Mouse (Mus musculus) cerebral cortex, adult 2 months (tissue): ENCODE measurements around the gene Lrp5.

Source experiments
- WGBS: fragments of 180-500 bp; shearing (Covaris S2); methylation state at CpG from one replicate; pipeline ENCODE4 v1.1.7; 2018; 5-methylcytosine and 5-hydroxymethylcytosine counted together

Lrp5 gene

DNA sequence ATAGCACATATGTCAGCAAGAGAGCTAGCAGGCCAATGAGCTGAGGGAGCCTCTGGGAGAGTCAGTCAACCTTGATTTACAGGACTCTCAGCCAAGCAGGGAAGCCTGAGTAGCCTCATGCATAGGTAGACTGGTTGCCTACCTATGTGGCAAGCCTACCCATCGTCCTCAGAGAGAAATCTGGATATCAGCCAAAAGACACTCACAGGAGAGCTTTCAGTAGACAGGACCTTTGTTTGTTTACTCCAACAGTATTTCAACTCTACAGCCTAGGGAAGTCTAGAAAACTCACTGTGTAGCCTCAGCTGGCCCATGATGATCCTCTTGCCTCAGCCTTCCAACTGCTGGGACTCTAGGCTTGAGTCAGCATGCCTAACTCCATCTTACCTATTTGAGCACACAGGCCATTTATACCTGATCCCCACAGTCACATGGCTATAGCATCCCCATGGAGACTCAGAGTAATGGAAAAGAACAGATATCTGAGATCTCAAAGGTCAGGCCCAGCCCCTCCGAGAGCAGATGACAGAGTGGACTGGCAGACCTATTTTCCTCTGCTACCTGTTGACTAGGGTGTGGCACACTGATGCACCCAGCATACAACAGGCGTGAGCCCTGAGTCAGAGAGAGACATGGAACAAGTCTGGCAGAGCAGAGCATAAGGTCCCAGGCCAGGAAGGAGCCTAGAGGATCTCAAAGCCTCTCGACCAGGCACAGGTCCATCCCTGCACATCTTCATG lies 73.7 kb downstream of the Lrp5 start:
- WGBS, result 95% methylated on average over 4 of the region's 4 CpGs

DNA sequence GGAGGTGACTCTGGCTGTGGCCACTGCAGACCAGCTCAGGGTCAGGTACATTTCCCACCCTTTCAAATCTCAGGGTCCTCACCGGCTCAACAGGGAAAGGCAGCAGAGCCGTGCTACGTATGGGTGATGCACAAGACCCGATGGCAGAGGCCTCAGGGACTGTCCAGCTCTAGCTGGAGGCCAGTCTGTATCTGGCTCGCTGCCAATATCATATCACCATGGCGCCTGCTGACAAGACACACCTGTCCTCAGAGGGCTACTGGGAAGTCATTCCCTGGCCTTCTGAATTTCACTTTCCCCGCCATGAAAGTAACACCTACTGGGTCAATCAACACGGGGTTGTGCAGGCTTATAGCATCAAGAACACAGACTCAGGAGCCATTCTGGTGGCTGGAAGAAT lies 74.6 kb downstream of the Lrp5 start:
- WGBS, result 93% methylated on average over 8 of the region's 8 CpGs

DNA sequence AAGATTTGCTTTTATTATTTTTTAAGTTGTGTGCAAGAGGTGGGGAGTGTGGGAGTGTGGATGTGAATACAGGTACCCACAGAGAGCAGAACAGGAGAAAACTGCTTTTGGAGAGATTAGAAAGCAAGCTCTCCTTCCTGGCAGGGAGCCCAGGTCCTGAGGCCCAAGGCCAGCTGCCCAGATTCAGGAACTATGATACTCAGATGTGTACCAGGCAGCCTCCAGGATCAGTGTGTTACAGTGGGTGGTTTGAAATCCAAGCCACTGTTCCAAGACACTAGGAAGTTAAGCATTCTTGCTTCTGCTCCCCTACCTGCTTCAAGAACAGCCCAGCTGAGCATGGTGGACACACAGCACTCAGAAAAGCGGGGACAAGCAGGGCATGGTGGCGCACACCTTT lies 75.5 kb downstream of the Lrp5 start:
- WGBS, result 99% methylated on average over 2 of the region's 2 CpGs

DNA sequence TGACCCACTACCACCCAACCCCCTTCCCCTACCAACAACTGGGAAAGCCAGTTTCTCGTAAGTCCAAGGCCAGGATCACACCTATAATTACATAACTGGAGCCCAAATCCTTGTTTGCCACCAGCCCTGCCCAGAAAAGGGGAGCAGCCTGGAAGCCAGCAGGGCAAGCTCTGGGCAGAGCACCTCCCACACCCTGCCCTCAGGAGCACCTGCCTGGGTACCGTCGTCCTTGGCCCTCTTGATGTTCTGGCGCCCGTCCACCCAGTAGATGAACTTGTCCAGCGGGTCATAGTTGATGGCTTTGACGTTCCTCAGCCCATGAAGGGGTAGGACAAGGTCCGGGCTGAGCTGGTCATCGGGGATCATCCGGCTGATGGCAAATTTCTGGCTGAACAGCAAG lies 76.5 kb downstream of the Lrp5 start:
- 90% methylated on average over 10 of the region's 10 CpGs for WGBS

DNA sequence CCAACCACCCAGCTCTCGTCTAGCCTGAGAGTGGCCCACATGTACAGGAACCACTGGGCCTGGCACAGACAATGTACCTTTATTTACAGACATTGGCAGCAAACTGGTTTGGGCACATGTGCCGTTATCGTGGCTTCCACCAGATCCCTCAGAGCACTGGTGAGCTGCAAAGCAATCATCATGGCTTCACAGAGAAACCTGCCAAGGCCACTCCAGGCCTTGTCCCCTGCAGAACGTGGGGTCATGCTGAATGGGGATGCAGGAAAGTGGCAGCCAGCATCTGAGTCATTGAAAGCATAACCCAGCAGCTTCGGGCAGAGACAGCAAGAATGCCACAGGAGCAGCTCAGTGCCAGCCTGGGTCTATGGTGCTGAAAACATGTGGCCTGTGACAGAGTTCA lies 92.0 kb downstream of the Lrp5 start:
- WGBS, result 74% methylated on average over 5 of the region's 5 CpGs

DNA sequence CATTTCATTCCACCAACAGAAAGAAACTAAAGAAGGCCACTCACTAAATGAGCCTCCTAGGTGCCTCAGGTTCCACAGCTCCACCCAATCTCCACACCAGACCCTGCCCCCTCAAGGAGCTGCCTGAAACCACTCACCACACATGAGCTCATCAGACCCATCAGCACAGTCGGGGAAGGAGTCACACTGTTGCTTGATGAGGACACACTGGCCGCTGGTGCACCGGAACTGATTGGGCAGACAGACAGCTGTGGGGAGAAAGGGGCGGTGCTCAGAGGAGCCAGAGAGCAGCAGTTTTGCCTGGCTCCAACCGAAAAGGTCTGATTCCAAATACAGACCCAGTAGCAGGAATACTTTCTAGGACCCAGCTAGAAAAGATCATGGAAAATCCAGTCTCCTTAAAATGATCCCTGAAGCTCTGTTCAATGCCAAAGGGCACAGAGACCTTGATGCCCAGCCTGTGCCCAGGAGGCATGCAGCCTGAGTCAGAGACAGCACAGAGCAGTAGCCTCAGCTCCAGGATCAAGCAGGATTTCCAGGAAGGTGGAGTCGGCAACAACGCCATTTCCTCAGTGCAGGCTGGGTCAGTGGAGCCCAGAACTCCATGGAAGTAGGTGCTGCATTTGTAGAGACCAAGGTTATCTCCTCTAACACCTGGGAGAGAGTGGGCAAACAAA lies 92.8 kb downstream of the Lrp5 start:
- 91% methylated on average over 7 of the region's 7 CpGs for WGBS

DNA sequence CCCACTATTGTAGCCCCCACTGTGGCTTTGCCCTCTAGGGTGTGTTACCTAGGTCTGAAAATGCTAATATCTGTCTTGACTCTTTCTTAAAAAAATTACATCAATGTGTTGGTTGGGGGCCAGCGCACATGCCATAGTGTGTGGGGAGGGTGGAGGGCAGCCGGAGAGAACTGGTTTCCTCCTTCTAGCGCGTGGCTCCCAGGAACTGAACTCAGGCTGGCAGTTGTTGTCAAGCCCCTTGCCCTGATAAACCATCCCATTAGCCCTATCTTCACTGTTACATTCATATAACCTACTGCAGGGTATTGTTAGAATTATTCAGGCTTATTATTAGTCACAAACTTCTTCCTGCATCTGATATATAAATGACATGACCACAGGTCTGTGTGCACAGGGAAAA lies 96.4 kb downstream of the Lrp5 start:
- 98% methylated on average over 4 of the region's 4 CpGs for WGBS

DNA sequence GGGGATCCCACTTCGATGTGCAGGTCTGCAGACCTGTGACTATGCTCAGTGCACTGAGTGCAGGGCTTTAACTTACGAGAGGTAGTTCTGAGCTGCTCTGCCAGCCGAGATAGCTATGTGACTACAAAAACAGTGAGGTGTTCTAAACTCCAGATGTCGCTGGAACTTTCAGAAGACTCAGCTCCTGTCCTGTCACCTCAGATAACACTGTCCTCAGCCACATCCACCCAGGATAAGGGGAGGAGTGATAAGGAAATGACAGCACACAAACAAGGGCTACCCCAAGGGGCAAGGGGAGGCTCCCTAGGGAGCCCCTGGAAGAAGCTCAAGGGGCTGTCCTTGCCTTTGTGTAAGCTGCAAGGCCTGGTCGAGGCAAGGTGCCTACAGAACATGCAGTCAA lies 96.8 kb downstream of the Lrp5 start:
- 89% methylated on average over 5 of the region's 5 CpGs for WGBS

DNA sequence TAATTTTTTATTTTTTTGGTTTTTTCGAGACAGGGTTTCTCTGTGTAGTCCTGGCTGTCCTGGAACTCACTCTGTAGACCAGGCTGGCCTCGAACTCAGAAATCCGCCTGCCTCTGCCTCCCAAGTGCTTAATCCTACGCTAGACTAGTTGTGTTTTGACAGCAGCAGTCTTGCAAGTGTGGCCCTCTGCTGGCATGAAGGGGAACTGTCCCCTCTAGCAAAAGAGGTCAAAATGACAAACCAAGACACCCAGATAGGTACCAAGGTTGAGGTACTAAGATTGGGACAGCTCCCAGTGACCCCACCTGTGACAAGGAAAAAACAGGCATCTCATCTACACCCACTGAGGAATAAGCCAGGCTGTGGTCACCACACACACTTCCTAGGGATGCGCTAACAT lies 98.6 kb downstream of the Lrp5 start:
- WGBS, result 94% methylated on average over 5 of the region's 5 CpGs

DNA sequence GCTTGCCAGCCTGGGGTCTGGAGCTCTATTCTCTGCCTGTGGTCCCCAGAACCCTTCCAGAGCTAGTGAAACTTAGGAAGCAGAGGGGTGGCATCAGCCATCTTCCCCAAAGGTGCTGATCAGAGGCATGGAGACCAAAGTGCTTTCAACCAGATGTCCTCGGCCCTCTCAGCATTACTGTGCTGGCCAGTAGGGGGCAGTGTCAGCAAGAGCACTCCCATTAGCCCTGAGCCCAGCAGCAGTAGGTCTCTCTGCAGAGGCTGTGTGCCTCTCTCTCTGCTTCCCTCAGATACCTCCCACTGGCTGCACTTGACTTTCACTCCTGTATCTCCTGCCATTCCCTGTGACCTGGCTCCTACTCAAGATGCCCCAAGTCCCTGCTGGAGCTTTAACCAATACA lies 99.8 kb downstream of the Lrp5 start:
- 33% methylated on average over 1 of the region's 1 CpGs for WGBS

DNA sequence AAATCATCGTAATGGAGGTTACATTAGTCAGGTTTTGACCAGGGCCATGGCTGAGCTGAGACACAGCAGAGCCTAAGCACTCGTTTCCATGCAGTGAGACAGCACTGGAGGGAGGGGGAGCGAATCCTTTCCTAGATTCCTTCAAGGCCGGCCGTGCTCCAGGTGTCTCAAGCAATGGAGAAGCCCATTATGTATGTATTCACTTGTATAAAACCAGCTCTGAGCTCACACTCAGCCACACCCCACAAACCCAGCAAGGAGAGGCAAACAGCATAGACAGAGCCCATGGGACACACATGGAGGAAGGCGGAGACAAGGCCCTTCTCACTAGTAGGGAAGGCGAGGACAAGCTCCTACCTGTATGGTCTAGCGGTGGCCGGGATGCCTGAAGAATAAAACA lies 100.3 kb downstream of the Lrp5 start:
- 94% methylated on average over 9 of the region's 9 CpGs for WGBS

DNA sequence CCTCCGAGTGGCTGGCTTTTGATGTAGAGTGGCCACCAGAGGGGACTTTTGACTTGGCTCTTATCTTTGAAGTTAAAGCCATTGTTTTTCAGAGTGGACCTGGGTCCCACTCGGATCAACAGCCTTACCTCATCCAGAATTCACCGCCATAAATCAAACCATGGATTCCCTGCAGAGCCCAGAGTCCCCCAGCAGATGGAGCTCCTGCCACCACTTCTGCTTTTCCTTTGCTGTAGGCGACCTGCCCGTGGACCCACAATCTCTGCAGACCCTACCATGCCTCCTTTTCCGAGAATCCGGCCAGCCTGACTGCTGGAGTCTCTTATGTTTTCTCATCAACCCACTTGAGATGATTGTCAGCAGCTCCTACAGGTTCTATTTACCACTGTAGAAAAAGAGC lies 105.0 kb downstream of the Lrp5 start:
- 14% methylated on average over 7 of the region's 7 CpGs for WGBS

DNA sequence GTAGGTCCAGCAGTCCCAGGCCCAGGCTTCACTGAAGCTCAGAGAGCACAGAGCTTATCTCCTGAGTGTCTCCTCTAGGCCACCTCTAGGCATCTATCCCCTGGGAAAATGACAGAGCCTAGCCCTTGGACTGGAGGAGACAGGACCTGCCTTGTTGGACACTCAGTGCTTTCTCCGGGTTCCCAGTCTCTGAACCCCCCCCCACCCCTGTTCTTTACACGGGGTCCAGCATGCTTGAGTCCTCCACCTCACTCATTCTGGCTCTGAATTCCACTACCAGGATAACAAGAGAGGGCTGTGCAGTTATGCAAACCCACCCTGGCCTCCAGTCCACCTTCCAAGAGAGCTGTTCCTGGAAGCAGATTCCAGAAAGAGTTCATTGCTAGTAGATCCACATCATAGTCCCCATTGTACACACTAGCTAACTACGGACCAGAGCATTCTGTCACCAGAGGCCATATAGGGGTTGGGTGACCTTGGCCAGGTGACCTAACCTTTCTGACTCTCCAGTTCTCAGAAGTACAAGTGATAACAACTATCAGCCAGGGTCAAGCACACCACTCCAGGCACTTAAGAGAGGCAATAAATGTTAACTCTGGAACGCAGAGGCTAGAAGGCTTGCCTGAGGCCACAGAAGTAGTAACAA lies 109.0 kb downstream of the Lrp5 start:
- WGBS, result 93% methylated on average over 4 of the region's 4 CpGs

DNA sequence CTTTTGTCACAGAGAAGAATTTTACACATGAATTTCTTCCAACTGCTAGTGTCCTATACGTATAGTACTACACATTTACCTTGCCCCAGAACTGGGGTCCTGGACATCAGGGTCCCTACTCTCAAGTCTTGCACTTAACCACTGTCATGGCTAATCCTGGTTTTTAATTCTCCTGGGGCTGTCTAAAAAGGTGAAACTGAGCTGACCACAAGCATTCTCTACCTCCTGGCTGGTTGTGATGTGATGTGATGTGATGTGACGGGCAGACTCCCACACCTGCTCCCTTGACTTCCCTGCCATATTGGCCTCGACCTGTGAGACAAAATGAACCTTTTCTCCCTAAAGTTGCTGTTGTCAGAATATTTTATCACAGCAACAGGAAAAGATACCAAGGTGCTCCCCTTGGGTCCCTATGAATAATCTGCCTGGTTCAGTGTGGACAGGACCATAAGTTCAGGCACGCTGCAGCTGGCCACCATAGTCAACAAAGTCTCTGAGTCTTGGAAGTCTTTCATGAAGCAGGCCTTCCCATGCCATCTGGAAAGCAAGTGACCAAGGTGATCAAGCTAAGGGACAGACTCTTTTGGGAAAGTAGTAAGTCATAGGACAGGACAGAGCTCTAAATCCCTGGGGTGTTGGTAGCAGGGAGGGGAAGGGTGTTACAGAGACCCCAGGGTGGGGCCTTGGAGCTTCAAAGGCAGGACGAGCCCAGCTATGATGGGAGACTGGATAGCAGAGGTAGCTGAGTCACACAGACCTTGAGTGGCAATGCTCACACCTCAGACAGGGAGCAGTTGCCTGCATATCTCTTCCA lies 109.7 kb downstream of the Lrp5 start:
- 73% methylated on average over 5 of the region's 5 CpGs for WGBS

DNA sequence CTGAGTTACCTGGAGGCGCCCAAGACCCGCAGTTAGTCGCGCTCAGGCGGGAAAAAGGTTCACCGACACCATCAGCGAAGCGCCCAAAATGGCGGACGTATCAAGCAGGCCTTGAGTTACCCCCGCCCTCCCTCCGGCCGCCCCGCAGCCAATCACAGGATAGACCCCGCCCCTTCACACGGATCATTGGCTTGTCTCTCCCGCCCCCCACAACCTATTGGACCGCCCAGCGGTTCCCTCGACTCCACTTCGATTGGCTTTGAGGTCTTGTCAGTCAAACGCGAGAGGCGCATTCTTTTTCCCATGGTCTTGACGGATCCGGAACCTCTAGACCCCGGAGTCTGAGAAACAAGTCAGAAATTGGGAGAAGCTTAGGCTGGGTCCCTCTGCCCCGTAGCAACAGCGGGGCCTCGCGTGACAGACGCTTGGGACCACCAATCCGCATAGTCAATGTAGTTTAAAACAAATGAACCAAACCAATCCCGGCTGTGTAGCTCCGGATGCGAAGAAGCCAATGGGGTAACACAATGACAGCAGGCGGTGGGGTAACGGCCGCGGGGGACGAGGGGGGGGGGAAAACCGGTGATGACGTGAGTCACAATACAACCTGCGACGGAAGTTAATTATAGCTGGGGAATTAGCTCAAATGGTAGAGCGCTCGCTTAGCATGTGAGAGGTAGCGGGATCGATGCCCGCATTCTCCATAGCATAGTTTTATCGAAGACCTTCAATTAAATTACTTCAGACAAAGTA lies 110.6 kb downstream of the Lrp5 start, which contains the start of gene Ppp6r3:
Gene Ppp6r3 (minus strand): TSS at position 118 of the 753 bp plus-strand sequence.
- under 1% methylated on average over 51 of the region's 51 CpGs for WGBS

DNA sequence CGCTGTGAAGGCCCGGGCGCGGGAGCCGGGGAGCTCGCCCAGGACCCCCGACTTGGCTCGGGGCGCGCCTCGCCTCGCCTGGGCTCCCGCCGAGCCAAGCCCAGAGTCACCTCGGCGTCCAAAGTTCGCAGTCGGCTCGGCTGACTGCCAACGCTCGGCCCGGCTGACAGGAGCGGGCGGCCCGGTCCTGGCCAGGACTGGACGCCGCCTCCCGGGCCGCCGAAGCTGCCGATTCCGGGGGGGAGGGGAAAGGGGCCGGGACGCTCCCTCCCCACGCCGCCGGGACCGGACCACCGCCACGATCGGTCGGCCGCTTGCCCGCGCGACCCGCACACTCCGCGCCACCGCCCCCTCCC lies 111.1 kb downstream of the Lrp5 start:
- under 1% methylated on average over 50 of the region's 50 CpGs for WGBS

DNA sequence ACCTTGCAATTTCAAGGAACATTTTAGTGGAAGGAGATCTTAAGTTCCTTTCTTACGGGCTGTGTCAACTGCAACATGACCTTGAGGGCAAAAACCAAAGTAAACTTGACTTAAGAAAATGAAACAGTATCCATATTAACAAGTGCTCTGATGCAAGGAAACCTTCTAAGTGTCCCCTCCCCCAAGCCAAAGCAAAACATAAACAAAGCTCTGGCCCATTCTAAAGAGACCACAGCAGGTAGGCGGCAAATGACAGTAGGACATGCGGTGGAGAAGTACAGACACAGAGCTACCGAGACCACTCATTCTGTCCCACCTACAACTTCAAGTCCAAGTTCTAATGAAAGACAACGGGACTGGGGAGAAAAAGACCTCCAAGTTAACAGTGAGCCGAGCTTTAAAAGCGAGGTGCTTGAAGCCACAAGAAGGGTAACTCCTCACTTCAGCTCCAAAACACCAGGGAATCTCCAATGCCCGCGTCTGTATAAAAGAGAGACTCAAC lies 111.7 kb downstream of the Lrp5 start:
- 1% methylated on average over 9 of the region's 9 CpGs for WGBS

DNA sequence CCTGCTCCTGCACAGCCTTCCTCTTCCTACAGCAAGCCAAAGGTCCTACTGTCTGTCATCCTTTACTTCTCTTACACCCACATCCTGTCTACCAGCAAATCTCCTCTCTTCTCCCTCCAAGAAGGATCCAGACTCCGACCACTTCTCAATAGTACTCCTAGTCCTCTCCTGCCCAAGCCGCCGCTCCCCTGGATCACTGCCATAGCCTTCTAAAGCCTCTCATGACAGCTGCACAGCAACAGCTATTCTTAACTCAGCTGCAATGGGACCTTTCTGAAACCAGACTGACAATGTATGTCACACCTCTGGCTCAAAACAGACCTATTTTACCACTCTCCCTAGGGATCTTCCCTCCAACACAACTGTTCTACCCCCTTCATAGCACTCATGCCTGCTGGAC lies 122.1 kb downstream of the Lrp5 start:
- WGBS, result 36% methylated on average over 3 of the region's 3 CpGs

DNA sequence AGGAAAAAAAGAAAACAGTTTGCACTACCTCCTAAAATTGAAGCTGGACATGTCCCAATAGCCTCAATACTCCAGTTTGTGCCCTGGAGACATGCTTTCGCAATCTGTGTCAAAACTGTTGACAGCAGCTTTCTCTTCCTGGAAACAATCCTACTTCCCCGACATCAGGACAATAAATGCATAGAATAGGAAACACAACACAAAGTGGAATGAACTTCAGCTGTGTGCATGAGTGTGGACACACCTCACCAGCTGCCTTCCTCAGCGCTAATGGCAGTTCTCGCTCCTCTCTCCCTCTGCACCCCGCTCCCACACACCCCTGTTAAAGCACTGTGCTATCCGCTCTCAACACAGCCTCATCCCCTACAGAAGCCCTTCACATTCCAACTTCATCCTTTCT lies 123.6 kb downstream of the Lrp5 start:
- 50% methylated on average over 6 of the region's 6 CpGs for WGBS

DNA sequence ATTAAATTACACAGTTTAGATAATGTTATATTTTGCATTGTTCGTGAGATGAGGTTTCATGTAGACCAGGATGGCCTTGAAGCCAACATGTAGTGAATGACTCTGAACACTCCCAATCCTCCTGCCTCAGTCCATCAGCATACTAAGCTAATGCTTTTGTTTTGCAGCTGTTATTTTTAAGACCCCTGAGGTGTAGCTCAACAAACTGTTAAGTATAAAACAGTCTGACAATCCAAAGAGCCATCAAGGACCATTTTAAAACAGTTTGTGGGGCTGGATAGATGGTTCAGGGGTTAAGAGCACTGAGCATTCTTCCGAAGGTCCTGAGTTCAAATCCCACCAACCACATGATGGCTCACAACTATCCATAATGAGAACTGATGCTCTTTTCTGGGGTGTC lies 124.1 kb downstream of the Lrp5 start:
- WGBS, result 94% methylated on average over 2 of the region's 2 CpGs

DNA sequence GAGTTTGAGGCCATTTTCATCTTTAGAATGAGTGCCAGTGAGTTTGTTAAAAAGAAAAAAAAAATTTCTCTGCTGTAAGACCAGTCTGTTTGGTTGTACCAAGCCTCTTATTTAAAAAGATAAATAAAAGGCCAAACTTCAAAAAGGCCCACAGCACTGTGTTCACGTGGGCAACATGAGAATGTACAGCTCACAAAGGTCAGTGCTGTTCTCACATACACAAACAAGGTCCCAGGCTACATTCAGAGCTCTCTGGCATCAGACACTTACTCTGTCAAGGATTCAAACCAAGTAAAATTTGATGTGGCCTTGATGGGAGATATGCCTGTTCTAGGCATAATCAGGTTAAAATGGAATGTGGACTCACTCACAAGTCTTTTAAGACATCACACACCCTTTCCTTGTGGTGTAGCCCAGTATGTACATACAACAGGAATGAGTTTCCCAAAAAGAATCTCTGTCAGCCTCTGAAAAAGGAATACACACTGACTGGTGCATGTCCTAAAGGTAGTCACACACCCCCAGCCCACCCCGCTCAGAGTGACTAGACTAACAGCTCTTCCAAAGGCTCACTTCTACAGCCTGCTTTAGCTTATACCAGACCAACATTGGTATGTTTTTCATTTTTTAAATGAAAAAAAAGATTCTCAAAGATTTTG lies 130.1 kb downstream of the Lrp5 start:
- WGBS, result 81% methylated on average over 2 of the region's 2 CpGs
